Mouse (Mus musculus): ENCODE measurements around the gene A630001G21Rik.
"Not testable (repeated sequence)": the region's sequence is repeated elsewhere in the genome, so short reads cannot be mapped to it uniquely, and the experiment has no call there.

The A630001G21Rik gene

GRCm38 (mm10) chr1:85778436-85778835, at the start of gene A630001G21Rik:
TSS of gene A630001G21Rik (minus strand) at chr1:85778643.
- no peak for DNase-seq (ENCODE audit: low read depth, low spot score)

GRCm38 (mm10) chr1:85827166-85827565, 48.7 kb upstream of the A630001G21Rik start:
- no peak for DNase-seq (ENCODE audit: low read depth, low spot score)

GRCm38 (mm10) chr1:85824905-85825304, 46.5 kb upstream of the A630001G21Rik start:
- no peak for DNase-seq (ENCODE audit: low read depth, low spot score)

- no peak for DNase-seq (ENCODE audit: low read depth, low spot score)
Measured at GRCm38 (mm10) chr1:85822239-85822638, 43.8 kb upstream of the A630001G21Rik start.

GRCm38 (mm10) chr1:85819695-85820094, 41.3 kb upstream of the A630001G21Rik start:
- peak; percentile 34 for DNase-seq (ENCODE audit: low read depth, low spot score)

GRCm38 (mm10) chr1:85818121-85818520, 39.7 kb upstream of the A630001G21Rik start:
- no peak for DNase-seq (ENCODE audit: low read depth, low spot score)

GRCm38 (mm10) chr1:85814213-85814612, 35.8 kb upstream of the A630001G21Rik start:
- DNase-seq (ENCODE audit: low read depth, low spot score): not testable (repeated sequence)

- DNase-seq (ENCODE audit: low read depth, low spot score): no peak
Measured at GRCm38 (mm10) chr1:85810787-85811186, 32.3 kb upstream of the A630001G21Rik start.

- no peak for DNase-seq (ENCODE audit: low read depth, low spot score)
Measured at GRCm38 (mm10) chr1:85810343-85810742, 31.9 kb upstream of the A630001G21Rik start.

GRCm38 (mm10) chr1:85809256-85809655, 30.8 kb upstream of the A630001G21Rik start:
- no peak for DNase-seq (ENCODE audit: low read depth, low spot score)

GRCm38 (mm10) chr1:85804551-85804950, 26.1 kb upstream of the A630001G21Rik start:
- DNase-seq (ENCODE audit: low read depth, low spot score): no peak

- DNase-seq (ENCODE audit: low read depth, low spot score): no peak
Measured at GRCm38 (mm10) chr1:85802517-85802916, 24.1 kb upstream of the A630001G21Rik start.

GRCm38 (mm10) chr1:85799776-85800175, 21.3 kb upstream of the A630001G21Rik start:
- DNase-seq (ENCODE audit: low read depth, low spot score): no peak

- no peak for DNase-seq (ENCODE audit: low read depth, low spot score)
Measured at GRCm38 (mm10) chr1:85795196-85795595, 16.8 kb upstream of the A630001G21Rik start.

GRCm38 (mm10) chr1:85794106-85794771, 15.8 kb upstream of the A630001G21Rik start:
- peak; percentile 82 for DNase-seq (ENCODE audit: low read depth, low spot score)

- peak; percentile 87 for DNase-seq (ENCODE audit: low read depth, low spot score)
Measured at GRCm38 (mm10) chr1:85793208-85794105, 15.0 kb upstream of the A630001G21Rik start, which contains the start of gene Cab39. TSS of gene Cab39 (plus strand) at chr1:85793441.

- DNase-seq (ENCODE audit: low read depth, low spot score): no peak
Measured at GRCm38 (mm10) chr1:85791476-85791875, 13.0 kb upstream of the A630001G21Rik start.

- DNase-seq (ENCODE audit: low read depth, low spot score): no peak
Measured at GRCm38 (mm10) chr1:85790565-85790964, 12.1 kb upstream of the A630001G21Rik start.

GRCm38 (mm10) chr1:85779428-85780180, 1.2 kb upstream of the A630001G21Rik start:
- DNase-seq (ENCODE audit: low read depth, low spot score): peak; percentile 60

- DNase-seq (ENCODE audit: low read depth, low spot score): no peak
Measured at GRCm38 (mm10) chr1:85779012-85779411, 569 bp upstream of the A630001G21Rik start.

- no peak for DNase-seq (ENCODE audit: low read depth, low spot score)
Measured at GRCm38 (mm10) chr1:85776154-85776553, 2.3 kb downstream of the A630001G21Rik start.

- DNase-seq (ENCODE audit: low read depth, low spot score): no peak
Measured at GRCm38 (mm10) chr1:85775136-85775535, 3.3 kb downstream of the A630001G21Rik start.
